Mouse (Mus musculus): ENCODE measurements around the gene Zdhhc17. TPM values are rescaled to one million over a fixed set of nuclear protein-coding genes. Genes with fewer than 3 reads are reported as not detected.

The Zdhhc17 gene
- polyA plus RNA-seq, 1 experiment from 2014 or later: 23.4 TPM

DNA sequence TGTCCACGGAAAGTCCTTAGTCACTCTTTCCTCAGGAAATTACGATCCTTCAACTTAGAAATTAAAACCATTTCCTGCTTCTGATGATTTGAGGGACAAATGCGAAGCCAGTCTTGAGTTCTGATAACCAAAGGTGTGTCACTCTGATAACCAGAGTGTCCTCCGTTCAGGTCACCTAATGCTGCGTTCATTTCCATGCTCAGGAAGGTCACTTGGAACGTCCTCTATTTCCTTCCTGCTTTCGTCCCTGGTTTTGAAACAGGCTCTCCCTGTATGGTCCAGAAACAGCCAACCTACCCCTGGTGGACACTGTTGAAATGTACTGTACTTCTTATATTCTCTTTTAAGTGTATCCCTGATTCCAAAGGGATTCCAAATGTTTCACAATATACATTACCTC lies 74.3 kb downstream of the Zdhhc17 start:
- H3K4me1 ChIP-seq: peaks cover 18% of the 10 kb centered on the region
- 77% methylated on average over 7 of the region's 7 CpGs for WGBS
- no peak overlapping the region for H3K27ac ChIP-seq (replicated peaks)

DNA sequence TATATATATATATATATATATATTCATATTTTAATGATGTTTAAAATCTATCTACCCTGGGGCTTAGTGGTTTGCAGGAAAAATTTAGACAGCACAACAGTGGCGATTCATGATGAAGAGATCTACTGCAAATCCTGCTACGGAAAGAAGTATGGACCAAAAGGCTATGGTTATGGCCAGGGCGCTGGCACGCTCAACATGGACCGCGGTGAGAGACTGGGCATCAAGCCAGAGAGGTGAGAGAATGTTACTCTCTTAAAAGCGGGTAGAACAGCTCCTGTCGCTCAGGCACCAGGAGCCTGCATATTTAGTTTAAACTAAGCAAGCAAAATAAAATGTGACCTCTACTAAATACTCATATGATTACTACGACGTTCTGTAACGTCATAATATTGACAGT lies 74.9 kb downstream of the Zdhhc17 start:
- 85% methylated on average over 11 of the region's 11 CpGs for WGBS
- peaks cover 12% of the 10 kb centered on the region; the same call in 1 of the 2 replicates for H3K36me3 ChIP-seq
- ATAC-seq (ENCODE audit: insufficient number of reproducible peaks, low FRiP score, low TSS enrichment, low read depth): no peak

More for the DNA sequence above, 74.3 kb downstream of the Zdhhc17 start:
- H3K36me3 ChIP-seq: peaks cover 12% of the 10 kb centered on the region; the same call in 1 of the 2 replicates
- H3K9me3 ChIP-seq (replicated peaks): no peaks in the 10 kb centered on the region
- no peak overlapping the region for H3K4me2 ChIP-seq (replicated peaks)
- no peak overlapping the region for H3K4me3 ChIP-seq (replicated peaks)
- no peaks in the 10 kb centered on the region for H3K27me3 ChIP-seq
- ATAC-seq (ENCODE audit: insufficient number of reproducible peaks, low FRiP score, low TSS enrichment, low read depth): no peak
- no peak overlapping the region for H3K9ac ChIP-seq

DNA sequence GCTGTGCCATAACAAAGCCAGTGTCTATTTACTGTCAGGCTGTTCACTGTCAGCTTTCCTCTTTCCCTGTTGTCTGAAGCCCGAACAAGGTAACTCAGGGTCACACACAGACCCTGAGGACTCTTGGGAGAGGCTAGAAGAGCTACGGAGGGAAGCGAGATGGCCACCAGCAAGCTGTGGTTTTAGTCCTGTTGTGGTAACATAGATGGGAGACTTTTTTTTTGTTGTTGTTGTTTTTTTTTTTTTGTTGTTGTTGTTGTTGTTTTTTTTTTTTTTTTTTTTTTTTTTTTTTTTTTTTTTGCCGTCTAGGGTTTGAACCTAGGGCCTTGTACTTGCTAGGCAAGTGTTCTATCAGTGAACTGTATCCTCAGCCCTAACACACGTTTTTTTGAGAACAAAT lies 76.4 kb downstream of the Zdhhc17 start:
- H3K4me3 ChIP-seq (replicated peaks): no peak overlapping the region
- 61% methylated on average over 5 of the region's 5 CpGs for WGBS
- peaks cover 35% of the 10 kb centered on the region for H3K4me1 ChIP-seq
- no peaks in the 10 kb centered on the region for H3K27me3 ChIP-seq
- H3K4me2 ChIP-seq (replicated peaks): no peak overlapping the region
- H3K9me3 ChIP-seq (replicated peaks): no peaks in the 10 kb centered on the region
- H3K36me3 ChIP-seq: peaks cover 5% of the 10 kb centered on the region; the same call in 1 of the 2 replicates
- no peak for ATAC-seq (ENCODE audit: insufficient number of reproducible peaks, low FRiP score, low TSS enrichment, low read depth)
- H3K9ac ChIP-seq: no peak overlapping the region
- H3K27ac ChIP-seq (replicated peaks): no peak overlapping the region

More for the DNA sequence above, 74.9 kb downstream of the Zdhhc17 start:
- Histone ChIP-seq H3K4me1 (peaks cover 23% of the 10 kb centered on the region), H3K27ac (replicated peaks) (no peak overlapping the region), H3K9me3 (replicated peaks) (no peaks in the 10 kb centered on the region), H3K4me2 (replicated peaks) (no peak overlapping the region), H3K27me3 (no peaks in the 10 kb centered on the region), H3K4me3 (replicated peaks) (no peak overlapping the region), H3K9ac (no peak overlapping the region)

DNA sequence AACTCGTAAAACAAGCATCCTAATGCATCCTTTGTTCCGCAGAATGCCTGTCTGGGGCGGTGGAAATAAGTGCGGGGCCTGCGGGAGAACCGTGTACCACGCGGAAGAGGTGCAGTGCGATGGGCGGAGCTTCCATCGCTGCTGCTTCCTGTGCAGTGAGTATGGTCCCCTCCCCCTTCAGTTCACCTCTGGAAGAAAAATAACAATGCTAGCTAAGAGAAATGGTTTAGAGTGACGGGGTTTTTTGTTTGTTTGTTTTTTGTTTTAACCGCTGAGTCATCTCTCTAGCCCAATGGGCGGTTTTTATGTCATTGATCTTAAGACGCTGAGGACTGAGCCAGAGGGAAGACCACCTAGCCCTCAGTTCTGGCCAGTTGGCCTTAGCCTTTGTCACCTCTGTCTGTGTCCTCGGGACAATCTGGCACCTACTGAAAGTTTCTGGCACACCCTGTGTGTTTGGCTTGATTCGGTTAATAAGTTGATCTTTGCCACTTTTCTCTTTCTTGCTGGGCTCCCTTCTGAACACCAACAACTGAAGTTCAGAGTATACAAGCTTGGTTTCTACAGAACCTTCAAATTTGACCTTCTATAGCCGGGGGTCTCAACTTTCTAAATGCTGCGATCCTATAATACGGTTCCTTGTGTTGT lies 77.9 kb downstream of the Zdhhc17 start:
- Histone ChIP-seq H3K9ac (no peak overlapping the region), H3K4me3 (replicated peaks) (peak overlapping the region; percentile 27), H3K27ac (replicated peaks) (peak overlapping the region; percentile 72), H3K4me1 (peaks cover 49% of the 10 kb centered on the region), H3K9me3 (replicated peaks) (no peaks in the 10 kb centered on the region), H3K36me3 (no peaks in the 10 kb centered on the region), H3K4me2 (replicated peaks) (peak overlapping the region; percentile 44), H3K27me3 (no peaks in the 10 kb centered on the region)
- ATAC-seq (ENCODE audit: insufficient number of reproducible peaks, low FRiP score, low TSS enrichment, low read depth): peak; percentile 69
- 47% methylated on average over 20 of the region's 20 CpGs for WGBS

DNA sequence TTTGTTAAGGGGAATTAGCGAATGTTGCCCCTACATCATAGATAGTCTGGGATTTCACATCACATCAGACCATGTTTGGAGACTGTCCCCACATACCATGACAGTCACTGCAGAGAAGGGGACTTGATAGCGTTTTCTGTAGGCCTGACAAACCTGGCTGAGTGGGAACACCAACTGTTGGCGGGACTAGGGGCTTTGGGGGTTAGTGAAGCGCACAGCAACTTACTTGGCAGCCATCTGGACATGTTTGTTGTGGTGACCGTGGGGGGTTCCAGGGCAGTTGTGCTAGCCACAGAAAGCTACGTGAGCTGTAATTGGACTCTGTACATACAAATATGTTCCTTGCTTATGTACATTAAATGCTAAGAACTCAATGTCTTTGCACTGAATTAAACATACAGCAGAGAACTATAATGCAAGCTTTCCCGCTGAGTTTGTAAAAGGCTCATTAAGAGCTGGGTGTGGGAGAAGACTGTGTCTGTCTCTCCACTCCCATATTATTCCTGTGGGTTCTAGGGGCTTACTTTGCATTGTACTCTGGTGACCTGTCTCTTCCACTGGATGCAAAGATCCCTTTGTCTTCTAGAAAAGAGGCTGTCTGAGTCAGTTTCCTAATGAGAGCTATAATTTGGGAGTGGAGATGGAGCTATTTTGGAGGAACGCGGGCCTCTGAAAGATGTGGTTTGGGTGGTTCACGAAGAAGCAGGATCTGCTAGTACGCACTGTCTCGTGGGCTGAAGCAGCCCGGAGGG lies 78.6 kb downstream of the Zdhhc17 start:
- H3K36me3 ChIP-seq: no peaks in the 10 kb centered on the region
- WGBS: 30% methylated on average over 13 of the region's 13 CpGs
- ATAC-seq (ENCODE audit: insufficient number of reproducible peaks, low FRiP score, low TSS enrichment, low read depth): peak; percentile 20

DNA sequence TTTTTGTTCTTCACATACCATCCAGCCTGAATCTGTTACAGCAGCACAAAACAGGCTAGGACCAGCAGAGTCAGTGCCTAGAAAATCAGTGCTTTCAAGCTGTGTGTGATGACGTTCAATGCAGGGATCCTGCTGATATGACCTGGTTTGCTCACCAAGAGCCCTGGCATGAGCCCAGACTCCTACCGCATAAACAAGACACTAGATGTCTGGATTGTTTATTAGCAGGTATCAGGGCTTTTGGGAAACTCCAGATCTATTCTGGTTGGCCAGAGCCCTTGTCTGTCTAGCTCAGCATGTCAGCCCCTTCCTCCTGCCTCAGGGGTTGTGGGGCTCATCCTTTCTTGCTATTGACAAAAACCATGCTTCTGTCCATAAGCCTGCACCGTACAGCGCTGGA lies 80.2 kb downstream of the Zdhhc17 start:
- no peak for ATAC-seq (ENCODE audit: insufficient number of reproducible peaks, low FRiP score, low TSS enrichment, low read depth)
- H3K4me1 ChIP-seq: peaks cover 64% of the 10 kb centered on the region
- H3K9me3 ChIP-seq (replicated peaks): no peaks in the 10 kb centered on the region
- no peaks in the 10 kb centered on the region for H3K27me3 ChIP-seq
- no peak overlapping the region for H3K27ac ChIP-seq (replicated peaks)
- no peak overlapping the region for H3K4me3 ChIP-seq (replicated peaks)
- no peak overlapping the region for H3K9ac ChIP-seq
- WGBS: 61% methylated on average over 4 of the region's 4 CpGs
- no peak overlapping the region for H3K4me2 ChIP-seq (replicated peaks)
- no peaks in the 10 kb centered on the region for H3K36me3 ChIP-seq

More for the DNA sequence above, 78.6 kb downstream of the Zdhhc17 start:
- Histone ChIP-seq H3K9ac (no peak overlapping the region), H3K27ac (replicated peaks) (peak overlapping the region; percentile 72), H3K4me3 (replicated peaks) (peak overlapping the region; percentile 27), H3K4me2 (replicated peaks) (peak overlapping the region; percentile 44), H3K9me3 (replicated peaks) (no peaks in the 10 kb centered on the region), H3K4me1 (peaks cover 56% of the 10 kb centered on the region), H3K27me3 (no peaks in the 10 kb centered on the region)

DNA sequence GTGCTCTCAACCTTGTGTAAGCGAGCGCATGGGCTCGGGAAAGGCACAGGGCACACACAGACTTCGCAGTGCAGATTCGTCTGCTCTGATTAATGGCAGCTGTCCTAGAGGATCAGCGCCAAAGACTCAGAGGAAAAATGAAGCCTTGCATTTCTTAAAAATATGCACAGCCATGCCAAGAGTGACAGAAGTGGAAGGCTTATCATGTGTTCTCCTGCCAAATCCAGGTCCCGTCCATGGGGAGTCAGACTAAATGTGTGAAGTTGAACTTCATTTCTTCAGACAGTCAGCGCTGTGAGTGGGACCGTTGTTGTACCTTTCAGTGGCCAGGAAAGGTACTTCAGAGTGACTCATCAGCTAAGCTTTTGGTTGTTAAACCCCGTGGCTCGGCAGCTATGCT lies 82.4 kb downstream of the Zdhhc17 start:
- peaks cover 67% of the 10 kb centered on the region for H3K4me1 ChIP-seq
- WGBS: 27% methylated on average over 11 of the region's 11 CpGs
- no peak overlapping the region for H3K9ac ChIP-seq
- H3K36me3 ChIP-seq: no peaks in the 10 kb centered on the region
- no peak overlapping the region for H3K4me3 ChIP-seq (replicated peaks)
- H3K4me2 ChIP-seq (replicated peaks): peak overlapping the region; percentile 12; the same call in 1 of the 2 replicates
- ATAC-seq (ENCODE audit: insufficient number of reproducible peaks, low FRiP score, low TSS enrichment, low read depth): 0 out of 2 replicates have a peak, but pooled peaks have one; percentile 39
- H3K9me3 ChIP-seq (replicated peaks): no peaks in the 10 kb centered on the region
- H3K27ac ChIP-seq (replicated peaks): peak overlapping the region; percentile 52
- H3K27me3 ChIP-seq: no peaks in the 10 kb centered on the region

DNA sequence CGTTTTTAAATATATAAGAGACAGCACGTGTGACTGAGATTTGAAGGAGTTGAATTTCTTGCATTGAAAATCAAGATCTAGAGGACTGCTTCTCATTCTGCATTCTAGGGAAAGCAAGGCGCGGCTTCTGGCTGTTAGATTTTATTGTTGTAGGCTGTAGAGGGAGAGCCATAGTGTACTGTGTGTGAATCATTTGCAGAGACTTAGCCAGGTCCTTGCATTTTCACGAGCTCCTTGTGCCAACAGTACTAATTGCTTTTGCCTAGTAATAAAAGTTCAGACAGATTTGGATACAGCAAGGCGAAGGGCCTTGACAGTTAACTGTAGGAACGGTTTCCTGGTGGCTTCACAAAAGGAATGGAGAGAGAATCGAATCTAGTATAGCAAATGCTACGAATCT lies 87.3 kb downstream of the Zdhhc17 start:
- Histone ChIP-seq H3K4me2 (replicated peaks) (no peak overlapping the region; the same call in 1 of the 2 replicates), H3K36me3 (no peaks in the 10 kb centered on the region), H3K4me3 (replicated peaks) (no peak overlapping the region), H3K9me3 (replicated peaks) (no peaks in the 10 kb centered on the region), H3K4me1 (peaks cover 50% of the 10 kb centered on the region), H3K27me3 (no peaks in the 10 kb centered on the region), H3K27ac (replicated peaks) (no peak overlapping the region), H3K9ac (no peak overlapping the region)
- ATAC-seq (ENCODE audit: insufficient number of reproducible peaks, low FRiP score, low TSS enrichment, low read depth): no peak
- WGBS: 67% methylated on average over 9 of the region's 9 CpGs

DNA sequence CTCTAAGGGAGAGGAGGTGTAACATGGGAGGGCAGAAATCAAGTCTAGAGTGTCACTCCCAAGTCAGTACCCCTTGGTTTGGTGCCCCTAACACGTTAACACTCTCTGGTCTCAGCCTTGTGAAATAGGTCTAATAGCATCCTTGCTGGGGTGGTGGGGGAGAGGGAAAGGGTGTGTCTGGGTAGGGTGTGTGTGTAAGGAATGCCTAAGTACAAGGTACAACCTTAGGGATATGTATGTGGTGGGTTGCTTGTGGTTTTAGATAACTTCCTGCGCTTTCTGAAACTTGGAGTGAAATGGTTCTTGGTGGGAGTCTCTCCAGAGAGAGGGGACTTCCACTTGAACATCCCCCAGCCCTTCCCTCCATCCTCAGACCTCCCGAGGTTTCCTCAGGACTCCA lies 88.0 kb downstream of the Zdhhc17 start:
- no peaks in the 10 kb centered on the region for H3K27me3 ChIP-seq
- peak overlapping the region; percentile 68 for H3K4me3 ChIP-seq (replicated peaks)
- peaks cover 43% of the 10 kb centered on the region for H3K4me1 ChIP-seq
- H3K9me3 ChIP-seq (replicated peaks): no peaks in the 10 kb centered on the region
- no peak for ATAC-seq (ENCODE audit: insufficient number of reproducible peaks, low FRiP score, low TSS enrichment, low read depth)
- 64% methylated on average over 3 of the region's 3 CpGs for WGBS
- no peaks in the 10 kb centered on the region for H3K36me3 ChIP-seq
- H3K9ac ChIP-seq: no peak overlapping the region
- H3K4me2 ChIP-seq (replicated peaks): peak overlapping the region; percentile 77
- no peak overlapping the region for H3K27ac ChIP-seq (replicated peaks)

DNA sequence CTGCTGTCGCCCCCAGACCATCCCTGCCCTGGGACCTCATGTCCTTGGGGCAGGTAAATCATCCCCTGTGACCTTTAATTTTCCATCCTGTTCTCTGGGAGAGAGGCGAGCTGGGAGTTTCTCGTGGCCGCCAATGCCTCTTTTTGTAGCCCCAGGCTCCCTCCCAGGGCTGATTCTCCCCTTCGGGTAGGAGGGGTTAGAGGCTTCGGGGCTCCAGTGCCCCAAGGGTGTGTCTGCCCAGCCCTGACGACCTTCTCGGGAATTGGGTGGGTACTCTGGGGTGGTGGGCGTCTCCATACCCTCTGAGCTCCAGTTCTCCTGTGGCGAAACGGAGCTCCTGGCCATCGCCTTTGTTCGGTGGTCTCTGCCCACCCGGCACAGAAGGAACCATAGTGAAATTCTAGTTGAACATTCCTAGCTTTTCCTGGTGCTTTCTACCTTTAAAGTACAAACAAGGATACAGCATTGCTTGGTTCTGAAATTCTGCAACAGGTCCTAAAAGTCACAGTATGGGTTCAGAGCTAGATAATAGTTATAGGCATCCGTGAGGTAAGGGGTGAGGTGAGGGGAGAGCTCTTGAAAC lies 89.5 kb downstream of the Zdhhc17 start:
- H3K27me3 ChIP-seq: no peaks in the 10 kb centered on the region
- peak overlapping the region; percentile 68 for H3K4me3 ChIP-seq (replicated peaks)
- H3K4me1 ChIP-seq: peaks cover 30% of the 10 kb centered on the region
- no peaks in the 10 kb centered on the region for H3K9me3 ChIP-seq (replicated peaks)
- WGBS: 2% methylated on average over 15 of the region's 15 CpGs
- H3K27ac ChIP-seq (replicated peaks): peak overlapping the region; percentile 97
- ATAC-seq (ENCODE audit: insufficient number of reproducible peaks, low FRiP score, low TSS enrichment, low read depth): no peak
- H3K4me2 ChIP-seq (replicated peaks): peak overlapping the region; percentile 77
- no peaks in the 10 kb centered on the region for H3K36me3 ChIP-seq
- H3K9ac ChIP-seq: peak overlapping the region; percentile 57

All from embryonic facial prominence, embryonic 15.5 days (tissue).